Mouse (Mus musculus): ENCODE measurements around the gene Osbpl8.

GRCm38 (mm10) chr10:111308850-111309501, 144.4 kb downstream of the Osbpl8 start:
- TF ChIP-seq POLR2A (IDR thresholded peaks at IDR 0.05; ENCODE audit: borderline replicate concordance, insufficient read depth, low read length) (no peak), CTCF (IDR thresholded peaks at IDR 0.05; ENCODE audit: borderline replicate concordance, insufficient read depth, low read depth, low read length) (no peak)

All from cerebellum, adult 2 months (tissue).